ENCODE assay signal across 12 mouse cellular contexts in the genomic region with DNA sequence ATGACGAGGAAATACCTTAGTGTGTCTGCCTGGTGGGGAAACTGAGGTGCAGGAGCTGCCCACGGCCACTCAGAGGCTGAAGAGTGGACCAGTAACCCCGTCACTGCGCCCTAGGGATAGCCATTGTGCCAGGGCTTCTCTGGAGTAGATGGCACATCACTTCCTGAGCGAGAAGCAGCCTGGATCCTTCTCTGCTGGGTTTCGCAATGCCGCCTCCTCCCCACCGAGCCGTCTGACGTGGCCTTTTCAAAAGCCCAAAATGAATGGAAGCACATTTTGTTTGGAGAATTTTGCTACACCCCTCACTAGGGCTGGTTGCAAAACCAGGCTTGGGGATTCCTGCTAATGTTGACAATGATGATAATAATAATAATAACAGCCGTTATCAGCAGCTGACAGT. TPM values are rescaled to one million over a fixed set of nuclear protein-coding genes. Genes with fewer than 3 reads are reported as not detected.
A peak's percentile ranks its signal among the peaks of the same experiment; 100 is the strongest.
DNase-seq lines count a peak whose midpoint lies in the region; ATAC-seq lines count a peak whose summit lies in the region.
"Had no signal": no experiment of that assay in that cellular context is flagged by ENCODE, and none has a peak within 500 bp of the region (broad histone marks: within the 10 kb centered on the region; RNA-seq: fewer than 3 reads in every experiment).

No protein-coding gene starts in this region.

- no peaks in the 10 kb centered on the region for H3K9me3 ChIP-seq in heart, embryonic 12.5 days (replicated peaks)

- H3K9ac ChIP-seq in heart, embryonic 12.5 days: no peak overlapping the region

- no peak overlapping the region for H3K4me2 ChIP-seq in heart, embryonic 12.5 days

- H3K4me3 ChIP-seq in heart, embryonic 12.5 days: no peak overlapping the region

- WGBS in heart, embryonic 12.5 days: 44% methylated on average over 11 of the region's 11 CpGs

- H3K27ac ChIP-seq in heart, embryonic 12.5 days (ENCODE audit: poor library complexity, severe bottlenecking): no peak overlapping the region
- H3K27ac ChIP-seq: macrophage had no signal

- H3K36me3 ChIP-seq in heart, embryonic 12.5 days: no peaks in the 10 kb centered on the region

- peaks cover 21% of the 10 kb centered on the region for H3K4me1 ChIP-seq in heart, embryonic 12.5 days (replicated peaks)

- ATAC-seq in heart, embryonic 12.5 days (ENCODE audit: insufficient number of reproducible peaks, low FRiP score): no peak
- ATAC-seq in megakaryocyte-erythroid progenitor cell, adult 5-6 weeks (replicated peaks; ENCODE audit: low FRiP score, low TSS enrichment, poor library complexity, severe bottlenecking): no peak
- ATAC-seq: Patski had no signal

- peaks cover 99% of the 10 kb centered on the region for H3K27me3 ChIP-seq in heart, embryonic 12.5 days (replicated peaks)

- peak; percentile 68 to 72 for DNase-seq in heart, adult 18-20 months
- DNase-seq in urinary bladder, postnatal 14 days (ENCODE audit: low spot score): peak; percentile 62
- DNase-seq in urinary bladder, adult 2 months (ENCODE audit: low spot score): no peak
- DNase-seq in layer of hippocampus, postnatal 25 days (ENCODE audit: extremely low spot score in 1 of 2, low spot score in 1 of 2): peak; percentile 42 to 51
- peak; percentile 26 to 70 for DNase-seq in urinary bladder, postnatal 36 days (ENCODE audit: low spot score in 2 of 2)
- DNase-seq in retina, postnatal 1 day: no peak
- DNase-seq: cerebellum, adult 11 months; kidney, adult 2 months had no signal

RNA-seq across cellular contexts. Expression of gene Dlgap4, which starts 4.0 kb away (rescaled TPM):
- total RNA-seq in heart, adult 18-20 months (2021): 10 to 100 TPM; 31.7 to 36.7 TPM
- polyA plus RNA-seq in heart, embryonic 12.5 days (2016; fragmentation: Nextera tagmentation; extraction: Ambion mirVana): 72.1 and 73.4 TPM in 2 replicates
- 67.0 and 95.5 TPM in 2 replicates for polyA plus RNA-seq in urinary bladder, adult 2 months (2012; rRNA removed)
- 100 to 1,000 TPM; 180 to 211 TPM for total RNA-seq in layer of hippocampus, postnatal 25 days (2021)
- 9.0 and 23.4 TPM in 2 replicates for total RNA-seq in megakaryocyte-erythroid progenitor cell, adult 5-6 weeks (2014; fragmentation: Nextera tagmentation)
- total RNA-seq in megakaryocyte-erythroid progenitor cell, adult 5-6 weeks (2017): 4.0 and 10.9 TPM in 2 replicates

Comparison
In these comparisons a context has a peak if more than half of its experiments do, and no peak if none do; other contexts are left out.
1. DNase-seq: peak in heart, adult 18-20 months (2 of 2), urinary bladder, postnatal 14 days (single experiment), layer of hippocampus, postnatal 25 days (2 of 2) and urinary bladder, postnatal 36 days (2 of 2); none in urinary bladder, adult 2 months (single experiment) and retina, postnatal 1 day (single experiment).
2. RNA of gene Dlgap4, which starts 4.0 kb away (total RNA-seq): 180 to 211 TPM in layer of hippocampus, postnatal 25 days; 31.7 to 36.7 TPM in heart, adult 18-20 months and 4.0 to 23.4 TPM in megakaryocyte-erythroid progenitor cell, adult 5-6 weeks; every median in the first group is over 4 times any median in the second.